ENCODE assay signal across 9 mouse cellular contexts in the genomic region with DNA sequence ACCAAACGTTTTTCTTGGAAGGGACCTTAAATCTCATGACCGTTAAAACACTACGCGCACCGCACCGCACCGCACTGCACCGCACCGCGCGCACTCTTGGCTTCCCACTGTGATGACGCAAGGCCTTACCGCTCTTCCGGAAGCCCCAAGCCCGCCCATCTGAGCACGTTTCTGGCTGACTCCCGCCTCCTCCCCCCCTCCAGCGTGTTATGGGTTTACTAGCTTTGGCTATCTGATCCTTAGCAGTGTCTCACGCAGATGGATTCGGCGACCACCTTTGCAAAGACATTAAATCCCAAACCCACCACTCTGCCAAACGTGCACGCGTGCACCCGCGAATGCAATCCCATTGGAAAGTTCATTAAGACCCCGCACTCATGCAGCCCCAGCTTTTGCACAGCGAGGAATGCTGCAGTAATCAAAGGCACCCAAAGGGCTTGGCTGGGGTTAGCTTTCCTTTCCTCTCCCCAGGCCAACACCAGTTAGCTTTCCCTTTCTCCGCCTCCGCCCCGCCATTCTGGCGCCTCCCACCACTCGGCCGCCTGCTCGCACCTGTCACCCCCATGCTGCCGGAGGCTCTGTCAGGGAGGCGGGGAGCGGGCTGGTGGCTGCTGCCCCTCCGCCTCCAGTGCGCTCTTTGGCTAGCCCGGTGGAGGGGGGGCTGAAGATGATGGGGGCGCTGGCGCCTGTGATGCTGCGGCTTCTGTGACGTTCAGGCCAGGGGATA. TPM values are rescaled to one million over a fixed set of nuclear protein-coding genes. Genes with fewer than 3 reads are reported as not detected.
DNase-seq lines count a peak whose midpoint lies in the region; ATAC-seq and TF ChIP-seq lines count a peak whose summit lies in the region.
"Had no signal": no experiment of that assay in that cellular context is flagged by ENCODE, and none has a peak within 500 bp of the region (broad histone marks: within the 10 kb centered on the region; RNA-seq: fewer than 3 reads in every experiment).

A gene (minus strand): TSS at position 643 of the 727 bp plus-strand sequence.

- DNase-seq in ZHBTc4 (ENCODE audit: low read depth, low spot score) (peak; percentile 51), adipocyte (ENCODE audit: low spot score) (no peak)
- DNase-seq in cerebellum, adult 9-10 months: peak; percentile 86
- peak; percentile 68 to 71 for DNase-seq in frontal cortex, postnatal 36 days (ENCODE audit: low spot score in 2 of 2)
- peak; percentile 84 for DNase-seq in hindbrain, postnatal 0 days (ENCODE audit: low spot score)
- DNase-seq in left cerebral cortex, postnatal 14 days (ENCODE audit: low spot score in 2 of 2): peak; percentile 61 to 69
- peak; percentile 83 to 85 for DNase-seq in right cerebral cortex, postnatal 10 days (ENCODE audit: low spot score in 2 of 2)

- TF ChIP-seq CTCF in hindbrain, postnatal 0 days (IDR thresholded peaks at IDR 0.05; ENCODE audit: low read depth): no peak

- no peaks in the 10 kb centered on the region for H3K4me1 ChIP-seq in hindbrain, postnatal 0 days (ENCODE audit: insufficient read depth, low read length)

- H3K4me2 ChIP-seq in hindbrain, postnatal 0 days (ENCODE audit: low read depth, low read length): peak within 1 kb of the TSS; percentile 72

- H3K27me3 ChIP-seq in hindbrain, postnatal 0 days (ENCODE audit: insufficient read depth, low read length): no peaks in the 10 kb centered on the region

- ATAC-seq in hindbrain, postnatal 0 days: peak; percentile 87
- peak; percentile 90 for ATAC-seq in megakaryocyte, adult 5-6 weeks (ENCODE audit: poor library complexity, severe bottlenecking)

- intact Hi-C loops in left cerebral cortex, postnatal 14 days (cut with DNase I): no loop called here

- WGBS in hindbrain, postnatal 0 days: under 1% methylated on average over 45 of the region's 45 CpGs

- peak within 1 kb of the TSS; percentile 51 for H3K9ac ChIP-seq in hindbrain, postnatal 0 days (replicated peaks; ENCODE audit: low read length)

- peak within 1 kb of the TSS; percentile 42 for H3K4me3 ChIP-seq in hindbrain, postnatal 0 days (ENCODE audit: low read length)

- peaks cover 17% of the 10 kb centered on the region for H3K36me3 ChIP-seq in hindbrain, postnatal 0 days (ENCODE audit: insufficient read depth, low read length)

- H3K27ac ChIP-seq in hindbrain, postnatal 0 days: peak within 1 kb of the TSS; percentile 66

- H3K9me3 ChIP-seq in hindbrain, postnatal 0 days (ENCODE audit: low read length): no peaks in the 10 kb centered on the region

RNA-seq across cellular contexts. Expression of the gene that starts here (rescaled TPM):
- total RNA-seq in hindbrain, postnatal 0 days (2014; rRNA removed): 1.4 and 1.5 TPM in 2 replicates
- 1.6 TPM in 2 replicates for polyA plus RNA-seq in hindbrain, postnatal 0 days (2015; fragmentation: Nextera tagmentation; extraction: Ambion mirVana)
- total RNA-seq in left cerebral cortex, postnatal 14 days (2021): 1 to 10 TPM; 1.0 to 1.2 TPM
- total RNA-seq in megakaryocyte, adult 5-6 weeks (2015): not detected in 2 replicates
- total RNA-seq in megakaryocyte, adult 5-6 weeks (2017): not detected in 2 replicates
- total RNA-seq: gastrocnemius, adult 8-10 months had no signal

Comparison
In these comparisons a context has a peak if more than half of its experiments do, and no peak if none do; other contexts are left out.
1. Peak in ATAC-seq in megakaryocyte, adult 5-6 weeks; RNA of the gene not detected or under 1 TPM.